Mouse (Mus musculus): ENCODE data around the gene Gm34653.
"Not testable (repeated sequence)": the region's sequence is repeated elsewhere in the genome, so short reads cannot be mapped to it uniquely, and the experiment has no call there.

The Gm34653 gene

GRCm38 (mm10) chr2:34815893-34816292 is 16.9 kb upstream of the Gm34653 start:
- DNase-seq (ENCODE audit: low read depth in 2 of 2, low spot score in 2 of 2): not testable (repeated sequence)

- no peak for DNase-seq (ENCODE audit: low read depth in 2 of 2, low spot score in 2 of 2)
Observed at GRCm38 (mm10) chr2:34818492-34818891, 14.3 kb upstream of the Gm34653 start.

- peak; percentile 70 to 77 for DNase-seq (ENCODE audit: low read depth in 2 of 2, low spot score in 2 of 2)
Observed at GRCm38 (mm10) chr2:34825827-34826459, 6.9 kb upstream of the Gm34653 start, which contains the start of gene Fbxw2. Gene Fbxw2 (minus strand): TSS chr2:34826311.

GRCm38 (mm10) chr2:34826460-34827231 is 6.2 kb upstream of the Gm34653 start:
- peak; percentile 2 to 5 for DNase-seq (ENCODE audit: low read depth in 2 of 2, low spot score in 2 of 2)

GRCm38 (mm10) chr2:34827591-34827990 is 5.2 kb upstream of the Gm34653 start:
- DNase-seq (ENCODE audit: low read depth in 2 of 2, low spot score in 2 of 2): no peak

GRCm38 (mm10) chr2:34828026-34828425 is 4.8 kb upstream of the Gm34653 start:
- DNase-seq (ENCODE audit: low read depth in 2 of 2, low spot score in 2 of 2): no peak

- not testable (repeated sequence) for DNase-seq (ENCODE audit: low read depth in 2 of 2, low spot score in 2 of 2)
Observed at GRCm38 (mm10) chr2:34830066-34830465, 2.7 kb upstream of the Gm34653 start.

GRCm38 (mm10) chr2:34833624-34834023 is 817 bp downstream of the Gm34653 start:
- DNase-seq (ENCODE audit: low read depth in 2 of 2, low spot score in 2 of 2): no peak

GRCm38 (mm10) chr2:34835669-34836068 is 2.9 kb downstream of the Gm34653 start:
- no peak for DNase-seq (ENCODE audit: low read depth in 2 of 2, low spot score in 2 of 2)

- not testable (repeated sequence) for DNase-seq (ENCODE audit: low read depth in 2 of 2, low spot score in 2 of 2)
Observed at GRCm38 (mm10) chr2:34840143-34840542, 7.3 kb downstream of the Gm34653 start.

GRCm38 (mm10) chr2:34841706-34842105 is 8.9 kb downstream of the Gm34653 start:
- no peak for DNase-seq (ENCODE audit: low read depth in 2 of 2, low spot score in 2 of 2)

- DNase-seq (ENCODE audit: low read depth in 2 of 2, low spot score in 2 of 2): no peak
Observed at GRCm38 (mm10) chr2:34843211-34843939, 10.6 kb downstream of the Gm34653 start.

- DNase-seq (ENCODE audit: low read depth in 2 of 2, low spot score in 2 of 2): no peak
Observed at GRCm38 (mm10) chr2:34847702-34848101, 14.9 kb downstream of the Gm34653 start.

GRCm38 (mm10) chr2:34855265-34855664 is 22.5 kb downstream of the Gm34653 start:
- no peak for DNase-seq (ENCODE audit: low read depth in 2 of 2, low spot score in 2 of 2)

- DNase-seq (ENCODE audit: low read depth in 2 of 2, low spot score in 2 of 2): no peak
Observed at GRCm38 (mm10) chr2:34857728-34858127, 24.9 kb downstream of the Gm34653 start.

- DNase-seq (ENCODE audit: low read depth in 2 of 2, low spot score in 2 of 2): no peak
Observed at GRCm38 (mm10) chr2:34869680-34870079, 36.9 kb downstream of the Gm34653 start.

- DNase-seq (ENCODE audit: low read depth in 2 of 2, low spot score in 2 of 2): peak; percentile 92 to 95
Observed at GRCm38 (mm10) chr2:34870520-34871474, 38.0 kb downstream of the Gm34653 start.

- DNase-seq (ENCODE audit: low read depth in 2 of 2, low spot score in 2 of 2): no peak
Observed at GRCm38 (mm10) chr2:34874271-34874670, 41.5 kb downstream of the Gm34653 start, which contains the start of gene Cutal. Gene Cutal (plus strand): TSS chr2:34874396.

GRCm38 (mm10) chr2:34874816-34875345 is 42.1 kb downstream of the Gm34653 start, which contains the start of gene Psmd5:
Gene Psmd5 (minus strand): TSS chr2:34874968.
- no peak for DNase-seq (ENCODE audit: low read depth in 2 of 2, low spot score in 2 of 2)

- DNase-seq (ENCODE audit: low read depth in 2 of 2, low spot score in 2 of 2): no peak
Observed at GRCm38 (mm10) chr2:34880054-34880453, 47.2 kb downstream of the Gm34653 start.

All from CD8-positive naive resting alpha-beta T cell, adult 2 months (primary cell).